Mouse (Mus musculus): Measurements from ENCODE around the gene Trit1. TPM values are rescaled to one million over a fixed set of nuclear protein-coding genes. Genes with fewer than 3 reads are reported as not detected.

Trit1 gene
- polyA plus RNA-seq, 1 experiment = 2.8 TPM

- TF ChIP-seq GATA1 (IDR thresholded peaks at IDR 0.05; ENCODE audit: low read length) = no peak
Observed at GRCm38 (mm10) chr4:123022896-123023295, 6.5 kb downstream of the Trit1 start.

- no peak for TF ChIP-seq GATA1 (IDR thresholded peaks at IDR 0.05; ENCODE audit: low read length)
Observed at GRCm38 (mm10) chr4:123025418-123025817, 9.0 kb downstream of the Trit1 start.

GRCm38 (mm10) chr4:123026161-123026560 lies 9.8 kb downstream of the Trit1 start:
- no peak for TF ChIP-seq GATA1 (IDR thresholded peaks at IDR 0.05; ENCODE audit: low read length)

- TF ChIP-seq GATA1 (IDR thresholded peaks at IDR 0.05; ENCODE audit: low read length) = no peak
Observed at GRCm38 (mm10) chr4:123026597-123026996, 10.2 kb downstream of the Trit1 start.

GRCm38 (mm10) chr4:123034841-123035240 lies 18.4 kb downstream of the Trit1 start:
- TF ChIP-seq GATA1 (IDR thresholded peaks at IDR 0.05; ENCODE audit: low read length) = no peak

- no peak for TF ChIP-seq GATA1 (IDR thresholded peaks at IDR 0.05; ENCODE audit: low read length)
Observed at GRCm38 (mm10) chr4:123035636-123036035, 19.2 kb downstream of the Trit1 start.

- TF ChIP-seq GATA1 (IDR thresholded peaks at IDR 0.05; ENCODE audit: low read length) = no peak
Observed at GRCm38 (mm10) chr4:123036710-123037109, 20.3 kb downstream of the Trit1 start.

- no peak for TF ChIP-seq GATA1 (IDR thresholded peaks at IDR 0.05; ENCODE audit: low read length)
Observed at GRCm38 (mm10) chr4:123041131-123041530, 24.7 kb downstream of the Trit1 start.

- TF ChIP-seq GATA1 (IDR thresholded peaks at IDR 0.05; ENCODE audit: low read length) = no peak
Observed at GRCm38 (mm10) chr4:123043858-123044257, 27.5 kb downstream of the Trit1 start.

GRCm38 (mm10) chr4:123044842-123045241 lies 28.4 kb downstream of the Trit1 start:
- TF ChIP-seq GATA1 (IDR thresholded peaks at IDR 0.05; ENCODE audit: low read length) = no peak

GRCm38 (mm10) chr4:123046300-123046699 lies 29.9 kb downstream of the Trit1 start:
- TF ChIP-seq GATA1 (IDR thresholded peaks at IDR 0.05; ENCODE audit: low read length) = no peak

GRCm38 (mm10) chr4:123050681-123051211 lies 34.3 kb downstream of the Trit1 start:
- no peak for TF ChIP-seq GATA1 (IDR thresholded peaks at IDR 0.05; ENCODE audit: low read length)

GRCm38 (mm10) chr4:123053179-123053578 lies 36.8 kb downstream of the Trit1 start:
- TF ChIP-seq GATA1 (IDR thresholded peaks at IDR 0.05; ENCODE audit: low read length) = no peak

- TF ChIP-seq GATA1 (IDR thresholded peaks at IDR 0.05; ENCODE audit: low read length) = no peak
Observed at GRCm38 (mm10) chr4:123054172-123054790, 37.9 kb downstream of the Trit1 start.

GRCm38 (mm10) chr4:123056560-123057109 lies 40.2 kb downstream of the Trit1 start:
- TF ChIP-seq GATA1 (IDR thresholded peaks at IDR 0.05; ENCODE audit: low read length) = no peak

- no peak for TF ChIP-seq GATA1 (IDR thresholded peaks at IDR 0.05; ENCODE audit: low read length)
Observed at GRCm38 (mm10) chr4:123057957-123058356, 41.6 kb downstream of the Trit1 start.

GRCm38 (mm10) chr4:123061744-123062143 lies 45.3 kb downstream of the Trit1 start:
- TF ChIP-seq GATA1 (IDR thresholded peaks at IDR 0.05; ENCODE audit: low read length) = no peak

Measured in G1E-ER4 (cell line).